Mouse (Mus musculus): ENCODE measurements at regions not wholly inside any gene's neighbourhood (a gene's known extent, or its start where the extent isn't known, plus 50 kb on each side); places are given as distances from the start of the nearest gene placed in this dataset.

DNA sequence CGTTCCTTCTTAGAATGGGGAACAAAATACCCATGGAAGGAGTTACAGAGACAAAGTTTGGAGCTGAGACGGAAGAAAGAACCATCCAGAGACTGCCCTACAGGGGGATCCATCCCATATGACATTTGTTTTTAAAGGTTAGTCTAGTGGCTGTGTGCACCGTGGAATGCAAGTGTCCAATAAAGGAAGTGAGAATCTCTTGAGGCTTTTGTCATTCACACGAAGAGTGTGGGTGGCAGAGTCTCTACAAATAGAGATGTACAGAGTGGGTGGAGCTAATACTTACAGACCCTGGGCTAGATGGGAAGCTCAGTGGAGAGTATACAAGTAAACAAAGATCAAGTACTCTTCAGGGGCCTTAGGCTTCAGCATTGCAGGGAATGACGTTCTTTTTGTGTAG lies 314.2 kb upstream of the Slc24a5 start:
- Histone ChIP-seq H3K27ac (no peak overlapping the region), H3K4me3 (no peak overlapping the region)
- DNase-seq, result no peak
- intact Hi-C loops (cut with DNase I), result no loop called here
- no peak for TF ChIP-seq CTCF (IDR thresholded peaks at IDR 0.05)

DNA sequence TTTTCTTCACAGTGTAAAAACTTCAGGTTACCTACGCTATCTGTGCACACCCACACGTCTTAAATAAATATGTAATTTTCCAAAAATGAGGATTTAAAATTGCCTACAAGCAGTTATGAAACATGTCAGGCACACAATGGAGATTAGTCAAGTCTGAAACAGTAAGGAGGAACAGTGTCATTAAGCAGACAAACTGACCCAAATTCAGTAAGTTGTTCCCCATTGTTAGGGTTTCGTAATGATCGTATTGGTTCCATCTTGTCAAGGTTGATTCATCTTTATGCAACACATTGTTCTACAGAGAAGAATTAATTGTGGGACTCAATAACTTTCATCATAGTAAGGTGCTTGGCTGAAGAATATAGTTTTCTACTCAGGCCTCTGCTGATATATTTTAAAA lies 312.7 kb upstream of the Slc24a5 start:
- no peak overlapping the region for H3K27ac ChIP-seq
- DNase-seq, result no peak
- intact Hi-C loops (cut with DNase I), result no loop called here
- TF ChIP-seq CTCF (IDR thresholded peaks at IDR 0.05), result no peak
- no peak overlapping the region for H3K4me3 ChIP-seq

DNA sequence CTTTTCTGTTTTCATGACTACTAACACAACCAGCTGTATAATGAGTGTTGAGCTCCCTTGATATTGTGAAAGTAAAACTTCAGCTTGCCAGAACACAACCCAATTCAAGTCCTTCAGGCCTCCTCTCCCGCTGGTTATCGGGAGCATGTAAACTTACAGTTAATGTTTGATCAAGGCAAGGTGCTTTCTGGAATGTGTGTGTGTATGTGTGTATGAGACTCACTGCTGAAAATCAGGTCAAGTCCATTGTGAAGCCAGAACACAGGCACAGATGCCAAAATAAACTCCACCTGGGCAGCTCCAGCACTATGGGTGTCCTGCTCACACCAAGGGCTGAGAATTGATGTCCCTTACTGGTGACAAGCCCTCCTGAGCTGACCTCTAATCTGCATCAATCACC lies 308.9 kb upstream of the Slc24a5 start:
- H3K27ac ChIP-seq, result no peak overlapping the region
- DNase-seq, result no peak
- no peak overlapping the region for H3K4me3 ChIP-seq
- TF ChIP-seq CTCF (IDR thresholded peaks at IDR 0.05), result no peak
- intact Hi-C loops (cut with DNase I), result no loop called here

DNA sequence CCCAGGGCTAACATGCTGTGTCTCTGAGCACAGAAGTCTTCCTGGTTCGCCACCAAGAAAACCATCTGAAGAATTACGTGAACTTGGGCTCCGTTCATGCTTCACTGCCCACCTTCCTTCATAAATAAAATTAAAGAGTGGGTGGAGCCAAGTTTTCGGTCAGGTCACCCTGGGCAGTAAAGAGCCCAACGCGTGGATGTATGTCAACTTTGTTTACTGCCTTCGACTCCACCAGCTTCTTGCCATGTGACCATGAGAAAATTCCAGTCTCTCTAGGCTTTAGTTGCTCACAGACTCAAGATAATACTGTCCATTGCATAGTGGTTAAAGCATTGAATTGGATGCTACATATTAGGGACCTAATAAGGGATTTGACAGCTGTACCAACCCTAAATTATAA lies 304.3 kb upstream of the Slc24a5 start:
- Histone ChIP-seq H3K27ac (no peak overlapping the region), H3K4me3 (no peak overlapping the region)
- no peak for DNase-seq
- no peak for TF ChIP-seq CTCF (IDR thresholded peaks at IDR 0.05)
- intact Hi-C loops (cut with DNase I), result no loop called here

DNA sequence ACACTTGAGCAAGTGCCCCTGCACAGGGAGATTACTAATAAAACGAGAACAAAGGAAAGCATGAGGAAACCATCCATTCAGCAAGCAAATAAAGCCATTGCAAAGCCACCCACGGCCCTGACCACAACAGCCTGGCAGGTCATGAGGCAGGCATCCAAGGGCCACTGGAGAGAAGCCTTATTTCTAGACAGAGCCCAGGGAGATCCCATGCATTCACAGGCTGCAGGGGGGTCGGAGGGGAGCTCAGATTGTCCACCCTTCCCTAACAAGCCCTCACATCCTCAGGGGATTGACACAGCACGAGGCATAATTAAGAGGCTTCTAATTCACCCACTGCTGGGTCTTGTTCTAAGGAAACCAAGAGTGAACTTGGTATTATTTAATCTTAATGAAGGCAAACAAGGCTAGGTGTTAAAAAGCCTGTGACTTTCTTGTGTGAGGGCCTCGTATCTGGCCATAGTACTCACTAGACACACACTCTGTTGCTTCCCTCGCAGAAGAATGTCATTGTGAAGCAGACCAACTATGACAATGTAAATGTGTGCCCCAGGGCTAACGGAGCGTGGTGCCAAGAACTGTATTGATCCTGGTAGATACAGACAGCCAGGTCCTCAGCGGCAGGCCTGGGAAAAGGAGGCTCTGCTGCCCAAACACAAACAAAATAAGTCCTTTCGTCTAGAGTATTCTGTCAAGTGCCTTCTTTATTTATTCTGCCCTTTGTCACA lies 303.6 kb upstream of the Slc24a5 start:
- no peak for DNase-seq

DNA sequence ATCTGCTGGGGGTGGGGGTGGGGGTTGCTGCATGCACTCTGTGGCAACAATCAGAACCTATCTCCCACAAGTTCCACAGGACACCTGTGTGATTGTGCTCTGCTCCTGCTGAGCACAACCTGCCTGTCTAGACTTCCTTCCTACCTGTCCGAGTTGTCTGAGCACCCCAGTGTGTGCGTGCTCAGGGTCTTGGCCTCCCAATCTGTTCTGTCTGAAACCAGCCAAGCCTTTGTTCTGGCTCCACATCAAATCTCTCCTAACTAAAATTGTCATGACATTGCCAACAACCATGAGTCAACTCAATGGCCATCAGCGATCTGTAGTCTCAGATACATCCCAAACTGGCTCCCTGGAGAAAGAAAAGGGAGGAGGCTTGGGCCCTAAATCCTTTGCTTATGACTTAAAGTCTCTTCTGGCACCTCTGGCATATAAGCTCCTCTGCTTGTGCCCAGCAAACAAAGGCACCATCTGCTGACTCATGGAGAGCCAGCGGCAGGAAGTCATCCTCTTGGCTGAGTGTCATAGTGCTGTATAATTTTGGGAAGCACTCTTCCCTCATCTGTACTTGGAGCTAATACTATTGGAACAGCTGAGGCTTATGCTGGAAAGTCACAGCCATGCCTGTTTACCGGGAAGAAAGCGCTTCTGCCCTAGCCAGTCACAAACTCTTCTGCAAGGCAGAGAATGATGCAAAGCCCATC lies 298.5 kb upstream of the Slc24a5 start:
- no peak overlapping the region for H3K4me3 ChIP-seq
- intact Hi-C loops (cut with DNase I), result no loop called here
- no peak for TF ChIP-seq CTCF (IDR thresholded peaks at IDR 0.05)
- H3K27ac ChIP-seq, result peak overlapping the region; percentile 40; the same call in 1 of the 2 replicates
- DNase-seq, result no peak

More for the DNA sequence above, 303.6 kb upstream of the Slc24a5 start:
- H3K4me3 ChIP-seq, result no peak overlapping the region
- intact Hi-C loops (cut with DNase I), result no loop called here
- TF ChIP-seq CTCF (IDR thresholded peaks at IDR 0.05), result no peak
- H3K27ac ChIP-seq, result no peak overlapping the region

DNA sequence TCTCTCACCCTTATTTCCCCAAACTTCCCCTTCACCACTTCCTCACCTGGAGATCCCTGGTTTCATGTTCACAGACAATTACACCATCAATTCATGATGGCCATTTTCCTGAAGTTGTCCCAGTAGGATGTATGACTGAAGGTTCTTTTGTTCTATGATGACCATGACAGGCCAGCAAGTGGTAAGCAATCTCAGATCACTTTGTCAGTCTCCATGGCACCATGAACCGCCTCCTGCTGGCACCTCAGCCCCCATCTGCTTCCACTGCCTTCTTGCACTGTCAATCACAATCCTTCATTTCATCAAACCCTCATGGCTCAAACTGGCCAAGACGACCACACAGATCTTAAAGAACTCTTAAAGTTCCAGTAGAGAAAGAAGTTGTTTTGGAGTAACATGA lies 297.9 kb upstream of the Slc24a5 start:
- no peak for TF ChIP-seq CTCF (IDR thresholded peaks at IDR 0.05)
- H3K4me3 ChIP-seq, result no peak overlapping the region
- intact Hi-C loops (cut with DNase I), result loop anchor here (5.0 kb wide), 1 partner anchor 158 kb away; no protein-coding TSS in a partner anchor
- peak overlapping the region; percentile 40; the same call in 1 of the 2 replicates for H3K27ac ChIP-seq
- DNase-seq, result no peak

DNA sequence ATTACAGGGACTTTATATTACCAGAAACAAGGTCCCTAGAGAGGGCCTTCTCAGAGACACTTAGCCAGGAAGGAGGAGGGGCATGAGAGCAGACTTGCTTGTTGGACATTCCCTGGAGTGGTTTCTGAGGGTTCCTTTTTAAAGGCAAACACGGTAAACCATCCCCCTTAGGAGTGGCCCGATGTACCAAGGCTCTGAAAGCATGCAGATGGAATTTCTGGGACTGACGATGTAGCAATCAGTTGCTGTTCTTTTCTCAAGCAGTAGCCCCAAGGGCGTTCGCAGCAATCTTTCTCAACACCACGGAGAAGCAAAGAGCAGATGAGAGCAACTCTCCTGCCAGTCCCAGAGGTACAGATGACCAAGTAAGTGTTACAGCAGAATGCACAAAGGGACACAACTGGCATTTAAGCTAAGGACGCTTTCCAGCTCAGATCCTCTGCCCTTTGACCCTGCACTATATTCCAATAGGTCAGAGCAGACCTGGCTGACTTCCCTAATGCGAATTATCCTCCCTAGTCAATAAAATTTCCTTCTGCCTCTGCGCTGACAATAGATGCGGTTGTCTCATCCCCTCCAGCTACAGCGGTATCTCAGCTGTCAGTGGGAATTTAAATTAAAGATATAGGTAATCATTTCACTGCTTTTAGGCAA lies 295.7 kb upstream of the Slc24a5 start:
- Histone ChIP-seq H3K27ac (peak overlapping the region; percentile 35), H3K4me3 (no peak overlapping the region; the same call in 1 of the 2 replicates)
- TF ChIP-seq CTCF (IDR thresholded peaks at IDR 0.05), result no peak
- DNase-seq, result peak; percentile 53
- intact Hi-C loops (cut with DNase I), result loop anchor here (5.0 kb wide), 1 partner anchor 160 kb away; no protein-coding TSS in a partner anchor

DNA sequence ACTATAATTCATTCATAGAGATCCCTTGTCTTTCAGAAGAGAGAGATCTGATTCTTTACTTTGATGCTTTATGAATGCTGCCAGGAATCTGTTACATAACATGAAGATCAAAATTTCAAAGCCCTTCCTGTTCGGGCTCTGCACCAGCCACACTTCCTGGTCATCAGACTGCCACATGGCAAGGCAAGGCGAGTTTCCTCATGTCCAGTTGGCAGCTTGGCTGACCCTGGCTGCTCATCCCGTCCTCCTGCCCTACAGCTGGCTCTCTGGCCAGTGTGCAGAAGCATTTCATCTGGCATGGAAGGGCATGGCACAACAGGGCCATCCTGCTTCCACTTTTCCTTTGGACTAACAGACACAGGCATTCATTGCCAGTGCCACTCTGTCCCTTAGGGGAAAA lies 292.2 kb upstream of the Slc24a5 start:
- no peak overlapping the region for H3K4me3 ChIP-seq
- no peak overlapping the region for H3K27ac ChIP-seq
- intact Hi-C loops (cut with DNase I), result no loop called here
- no peak for TF ChIP-seq CTCF (IDR thresholded peaks at IDR 0.05)
- peak; percentile 84 for DNase-seq

DNA sequence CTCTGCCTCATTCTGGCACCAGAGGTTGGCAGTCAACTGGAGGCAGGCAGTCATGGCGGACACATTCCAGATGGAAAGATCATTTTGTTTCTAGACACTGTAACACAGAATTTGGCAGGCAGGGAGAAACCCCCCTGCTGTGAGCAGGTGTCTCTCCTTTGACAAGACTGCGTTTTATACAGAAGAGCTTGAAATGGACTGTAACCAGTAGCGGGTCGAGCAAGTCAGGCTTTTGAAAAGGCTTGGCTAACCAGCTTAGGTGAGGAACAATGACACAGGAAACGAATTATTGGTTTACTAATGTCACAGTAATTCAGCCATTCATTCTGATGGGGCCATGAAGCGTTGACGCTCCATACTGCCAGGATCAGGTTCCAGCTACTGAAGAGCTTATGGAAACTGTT lies 275.3 kb upstream of the Slc24a5 start:
- intact Hi-C loops (cut with DNase I), result no loop called here
- Histone ChIP-seq H3K4me3 (no peak overlapping the region), H3K27ac (no peak overlapping the region)
- no peak for TF ChIP-seq CTCF (IDR thresholded peaks at IDR 0.05)
- DNase-seq, result no peak

DNA sequence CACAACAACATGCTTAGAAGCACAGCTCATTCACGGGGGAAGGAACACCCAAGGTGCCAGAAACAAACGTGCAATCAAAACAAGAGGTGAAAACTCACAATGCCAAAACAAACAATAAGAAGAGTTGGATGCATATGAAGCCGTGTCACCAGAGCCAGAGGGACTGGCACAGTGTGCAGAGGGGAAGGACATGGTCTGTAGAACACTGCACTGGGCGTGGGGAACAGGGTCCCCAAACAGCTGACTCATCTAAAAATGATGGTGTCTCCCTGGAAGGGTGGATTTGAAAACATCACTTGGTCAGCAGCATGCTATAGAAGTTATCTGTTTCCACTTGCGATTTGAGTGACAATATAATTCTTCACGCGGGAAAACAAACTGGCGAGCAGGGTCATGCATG lies 256.2 kb upstream of the Slc24a5 start:
- no peak for DNase-seq
- Histone ChIP-seq H3K27ac (no peak overlapping the region), H3K4me3 (no peak overlapping the region)
- intact Hi-C loops (cut with DNase I), result no loop called here
- TF ChIP-seq CTCF (IDR thresholded peaks at IDR 0.05), result no peak

DNA sequence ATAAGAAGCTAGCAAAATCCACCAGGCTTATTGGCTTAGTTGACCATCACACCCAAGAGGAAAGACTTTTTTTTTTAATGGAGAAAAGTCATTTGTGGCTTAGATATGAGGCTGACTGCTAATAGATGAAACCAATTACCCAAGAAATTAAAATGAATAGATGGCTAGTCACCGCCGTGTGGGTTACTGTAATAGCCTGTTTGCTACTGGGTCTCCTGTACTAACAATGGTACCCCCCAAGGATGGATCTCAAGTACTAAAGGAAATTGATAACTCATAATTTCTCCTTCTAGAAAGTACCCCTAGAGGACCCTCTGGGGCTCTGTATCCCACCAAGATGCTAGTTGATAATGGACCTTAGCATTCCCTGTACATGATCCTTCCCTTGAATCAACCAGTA lies 251.1 kb upstream of the Slc24a5 start:
- TF ChIP-seq CTCF (IDR thresholded peaks at IDR 0.05), result no peak
- no peak overlapping the region for H3K27ac ChIP-seq
- intact Hi-C loops (cut with DNase I), result no loop called here
- no peak overlapping the region for H3K4me3 ChIP-seq
- DNase-seq, result no peak

DNA sequence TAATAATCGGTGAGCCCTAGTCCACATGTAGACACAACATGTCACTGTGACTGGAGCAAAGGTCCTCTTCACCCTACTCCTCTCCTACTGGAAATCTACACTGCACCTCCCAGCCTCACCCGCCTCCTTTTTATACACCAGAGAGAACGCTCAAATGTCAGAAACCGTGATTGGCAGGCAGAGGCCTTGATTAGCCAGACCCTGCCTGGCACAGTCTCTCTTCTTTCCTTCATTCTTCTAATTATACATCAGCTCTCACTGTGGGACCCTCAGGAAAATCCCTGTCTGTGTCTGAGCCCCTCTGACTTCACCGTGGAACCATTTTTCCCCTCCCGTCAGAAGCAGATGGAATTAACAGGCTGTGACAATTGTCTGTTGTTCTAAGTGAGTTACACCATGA lies 248.1 kb upstream of the Slc24a5 start:
- Histone ChIP-seq H3K27ac (no peak overlapping the region), H3K4me3 (no peak overlapping the region)
- no peak for DNase-seq
- intact Hi-C loops (cut with DNase I), result no loop called here
- TF ChIP-seq CTCF (IDR thresholded peaks at IDR 0.05), result no peak
